Mouse (Mus musculus) limb, embryonic 10.5 days (tissue): ENCODE data around the gene Stoml3. TPM values are rescaled to one million over a fixed set of nuclear protein-coding genes. Genes with fewer than 3 reads are reported as not detected.

ENCODE experiments used
- DNase-seq: peaks from one replicate; pipeline ENCODE4 v3.0.0-alpha.2; 2017; ENCODE audit warnings: low spot score
- H3K27ac ChIP-seq: fragments of 300-500 bp; sonication (generic); 2 replicates; pipeline ENCODE4 v1.5.1; 2016; ENCODE audit warnings: mild to moderate bottlenecking
- H3K27me3 ChIP-seq: fragments of 300-500 bp; sonication (generic); 2 replicates; pipeline ENCODE4 v1.6.1; 2016; ENCODE audit warnings: low read depth, mild to moderate bottlenecking; ENCODE audit not compliant: poor library complexity, severe bottlenecking
- H3K36me3 ChIP-seq: fragments of 300-500 bp; sonication (generic); 2 replicates; pipeline ENCODE4 v1.6.1; 2016; ENCODE audit warnings: mild to moderate bottlenecking, moderate library complexity
- H3K4me1 ChIP-seq: fragments of 300-500 bp; sonication (generic); 2 replicates; pipeline ENCODE4 v1.6.1; 2016
- H3K4me3 ChIP-seq: fragments of 300-500 bp; sonication (generic); 2 replicates; pipeline ENCODE4 v1.5.1; 2016; ENCODE audit warnings: mild to moderate bottlenecking, moderate library complexity
- H3K9me3 ChIP-seq: fragments of 300-500 bp; sonication (generic); replicated peaks from 2 replicates; pipeline ENCODE4 v1.6.1; 2016; ENCODE audit warnings: mild to moderate bottlenecking
- WGBS: fragments of 180-500 bp; shearing (Covaris S2); methylation state at CpG from one replicate; pipeline ENCODE4 v1.1.7; 2016; 5-methylcytosine and 5-hydroxymethylcytosine counted together
- polyA plus RNA-seq: library from polyadenylated mRNA; unstranded; fragments of >200 nt; fragmentation: Nextera tagmentation; extraction: Ambion mirVana; gene quantifications from 2 replicates; pipeline ENCODE4 v1.2.1, GENCODE M21; 2016

The Stoml3 gene
- polyA plus RNA-seq, 1 experiment from 2014 or later = not detected

DNA sequence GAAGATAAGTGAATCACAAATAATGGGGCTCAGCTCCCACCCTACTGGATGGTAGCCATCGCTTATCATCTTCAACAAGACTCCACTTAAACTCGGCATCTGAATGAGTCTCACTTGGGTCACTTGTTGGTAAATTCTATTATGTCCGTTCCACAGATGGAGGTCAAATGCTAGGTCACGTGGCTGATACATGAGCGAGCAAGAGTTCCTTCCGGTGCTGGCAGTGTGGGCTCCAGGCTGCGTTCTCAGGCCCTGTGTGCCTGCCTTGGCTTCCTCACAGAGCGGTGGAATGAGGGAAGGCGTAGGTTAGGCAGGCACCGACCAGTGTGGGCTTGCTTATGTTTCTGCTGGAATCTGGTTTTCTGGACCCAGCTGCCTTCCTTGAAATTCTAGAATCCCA, 1.9 kb upstream of the Stoml3 start:
- H3K4me3 ChIP-seq = no peak overlapping the region

DNA sequence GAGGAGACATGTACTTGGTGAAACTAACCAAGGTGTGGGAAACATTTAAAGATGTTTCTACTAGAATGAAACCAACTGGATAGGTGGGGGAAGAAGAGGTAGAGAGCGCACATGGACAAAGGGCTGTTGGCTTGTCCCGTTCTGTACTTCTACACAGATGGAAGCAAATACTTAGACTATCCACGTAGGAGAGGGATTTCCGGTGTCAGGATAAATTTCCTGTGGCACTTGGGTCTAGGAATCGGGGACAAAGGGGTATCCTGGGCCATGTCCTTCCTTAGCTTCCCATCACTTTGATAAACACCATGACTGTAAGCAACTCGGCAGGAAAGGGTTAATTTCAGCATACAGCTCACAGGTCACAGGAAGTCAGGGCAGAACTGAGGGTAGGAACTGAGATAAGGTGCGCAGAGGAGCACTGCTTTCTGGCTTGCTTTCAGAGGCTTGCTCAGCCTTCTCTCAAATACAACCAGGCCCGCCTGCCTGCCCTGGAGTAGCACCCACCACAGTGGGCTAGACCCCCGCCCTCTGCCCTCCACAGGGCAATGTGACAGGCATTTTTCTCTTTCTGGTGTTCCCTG, 1.4 kb upstream of the Stoml3 start:
- no peak overlapping the region; the same call in 1 of the 2 replicates for H3K27ac ChIP-seq
- H3K36me3 ChIP-seq = peaks cover 12% of the 10 kb centered on the region
- 63% methylated on average over 9 of the region's 9 CpGs for WGBS

More for the DNA sequence above, 1.9 kb upstream of the Stoml3 start:
- H3K27me3 ChIP-seq = no peaks in the 10 kb centered on the region
- H3K9me3 ChIP-seq = no peaks in the 10 kb centered on the region
- DNase-seq = no peak
- H3K4me1 ChIP-seq = peaks cover 16% of the 10 kb centered on the region
- 85% methylated on average over 10 of the region's 10 CpGs for WGBS
- H3K27ac ChIP-seq = no peak overlapping the region
- peaks cover 17% of the 10 kb centered on the region for H3K36me3 ChIP-seq

DNA sequence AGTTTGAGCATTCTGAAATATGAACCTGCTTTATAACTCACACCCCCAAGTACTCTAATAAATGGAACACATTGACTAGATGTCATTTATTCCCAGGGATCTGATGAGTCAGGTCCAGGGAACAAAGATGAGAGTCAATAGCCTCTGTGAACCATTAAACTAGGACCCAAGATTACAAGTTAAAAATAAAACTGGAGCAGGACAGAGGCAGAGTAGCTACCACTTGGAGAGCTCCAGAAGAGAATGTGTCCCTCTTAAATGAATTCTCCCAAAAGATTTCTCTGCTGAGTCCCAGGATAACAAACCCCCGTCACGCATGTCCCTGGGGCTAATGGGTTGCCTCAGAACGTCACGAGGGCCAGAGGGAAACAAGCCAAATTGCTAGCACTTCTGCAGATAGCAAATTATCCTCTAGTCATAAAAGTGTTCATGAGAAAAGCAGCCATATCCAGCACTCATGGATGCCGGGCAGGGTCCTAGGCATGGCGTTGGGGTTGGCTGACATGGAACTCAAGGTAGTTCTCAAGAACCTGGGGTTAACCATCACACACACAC, 10.0 kb downstream of the Stoml3 start:
- no peak overlapping the region for H3K4me3 ChIP-seq
- 80% methylated on average over 6 of the region's 6 CpGs for WGBS
- H3K36me3 ChIP-seq = no peaks in the 10 kb centered on the region
- H3K27me3 ChIP-seq = no peaks in the 10 kb centered on the region
- no peaks in the 10 kb centered on the region for H3K9me3 ChIP-seq
- H3K27ac ChIP-seq = no peak overlapping the region
- H3K4me1 ChIP-seq = peaks cover 7% of the 10 kb centered on the region; the same call in 1 of the 2 replicates
- no peak for DNase-seq

More for the DNA sequence above, 1.4 kb upstream of the Stoml3 start:
- Histone ChIP-seq H3K9me3 (no peaks in the 10 kb centered on the region), H3K4me3 (no peak overlapping the region), H3K27me3 (no peaks in the 10 kb centered on the region), H3K4me1 (peaks cover 16% of the 10 kb centered on the region)
- DNase-seq = no peak

DNA sequence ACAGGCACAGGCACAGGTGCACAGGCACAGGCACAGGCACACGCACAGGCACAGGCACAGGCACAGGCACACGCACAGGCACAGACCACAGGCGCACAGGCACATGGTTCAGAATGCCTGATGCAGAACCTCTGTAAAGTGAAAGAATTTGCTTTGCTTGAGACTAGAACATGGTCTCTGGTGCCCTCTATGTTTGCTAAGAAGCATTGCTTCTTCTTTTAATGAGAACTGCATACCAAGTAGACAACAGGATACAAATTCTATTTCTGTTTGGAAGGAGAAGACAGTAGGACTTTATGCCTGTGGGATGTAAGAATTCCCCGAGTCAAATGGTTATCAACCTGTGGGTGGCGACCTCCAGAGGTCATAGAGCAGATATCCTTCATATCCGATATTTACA, 14.0 kb downstream of the Stoml3 start:
- H3K4me1 ChIP-seq = peaks cover 7% of the 10 kb centered on the region; the same call in 1 of the 2 replicates
- no peaks in the 10 kb centered on the region for H3K27me3 ChIP-seq
- H3K36me3 ChIP-seq = no peaks in the 10 kb centered on the region
- no peak for DNase-seq
- WGBS = 78% methylated on average over 6 of the region's 6 CpGs
- H3K4me3 ChIP-seq = no peak overlapping the region
- H3K27ac ChIP-seq = no peak overlapping the region
- H3K9me3 ChIP-seq = no peaks in the 10 kb centered on the region

DNA sequence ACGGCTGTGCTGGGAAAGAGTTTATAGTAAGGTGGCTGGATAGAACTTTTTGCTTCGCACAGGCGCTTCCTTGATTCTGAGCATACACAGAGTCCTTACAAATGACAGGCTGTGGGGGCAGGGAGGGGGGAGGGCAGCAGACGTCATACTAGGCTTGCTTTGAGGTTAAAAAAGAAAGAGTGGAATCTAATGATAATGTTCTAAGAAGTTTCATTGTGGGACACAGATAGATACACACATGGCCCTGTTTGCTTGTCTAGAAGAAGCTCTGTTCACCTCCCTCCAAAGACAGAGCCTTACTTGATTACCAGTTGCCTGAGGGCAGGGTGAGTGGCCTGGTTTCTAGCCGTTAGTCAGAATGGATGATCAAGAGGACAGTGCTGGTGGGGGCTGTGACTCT, 24.6 kb downstream of the Stoml3 start:
- Histone ChIP-seq H3K9me3 (no peaks in the 10 kb centered on the region), H3K4me1 (no peaks in the 10 kb centered on the region), H3K4me3 (no peak overlapping the region), H3K27ac (no peak overlapping the region), H3K36me3 (no peaks in the 10 kb centered on the region), H3K27me3 (no peaks in the 10 kb centered on the region)
- no peak for DNase-seq
- 62% methylated on average over 5 of the region's 5 CpGs for WGBS

DNA sequence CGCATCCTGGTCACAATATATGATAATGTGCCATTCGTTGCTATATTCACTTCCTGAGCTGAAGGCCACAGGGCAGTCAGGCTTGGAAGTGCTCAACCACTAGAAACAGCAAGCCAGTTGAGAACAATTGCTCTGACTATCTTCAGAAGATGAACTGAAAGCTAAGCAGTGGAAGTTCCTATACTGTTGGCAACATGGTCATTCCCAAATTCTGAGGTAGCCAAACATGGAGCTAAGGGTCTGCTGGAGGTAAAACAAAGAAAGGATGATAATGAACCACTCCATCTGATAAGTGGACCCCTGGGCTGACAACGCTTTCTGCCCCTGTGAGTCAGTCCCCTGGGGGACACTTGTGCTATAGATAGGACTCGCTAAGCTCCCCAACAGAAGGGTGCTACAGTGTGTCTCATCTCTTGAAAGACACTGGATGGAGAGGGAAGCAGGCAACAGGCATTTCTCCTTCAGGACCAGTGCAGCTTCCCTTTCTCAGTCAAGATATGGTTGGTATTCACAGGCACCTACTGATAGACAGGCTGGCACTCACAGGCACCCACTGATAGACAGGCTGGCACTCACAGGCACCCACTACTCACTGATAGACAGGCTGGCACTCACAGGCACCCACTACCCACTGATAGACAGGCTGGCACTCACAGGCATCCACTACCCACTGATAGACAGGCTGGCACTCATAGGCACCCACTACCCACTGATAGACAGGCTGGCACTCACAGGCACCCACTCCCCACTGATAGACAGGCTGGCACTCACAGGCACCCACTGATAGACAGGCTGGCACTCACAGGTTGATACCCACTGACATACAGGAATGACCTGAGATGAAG, 26.0 kb downstream of the Stoml3 start:
- H3K27ac ChIP-seq = no peak overlapping the region
- H3K36me3 ChIP-seq = no peaks in the 10 kb centered on the region
- no peaks in the 10 kb centered on the region for H3K9me3 ChIP-seq
- 92% methylated on average over 4 of the region's 4 CpGs for WGBS
- H3K27me3 ChIP-seq = no peaks in the 10 kb centered on the region
- no peak for DNase-seq
- H3K4me1 ChIP-seq = no peaks in the 10 kb centered on the region
- H3K4me3 ChIP-seq = no peak overlapping the region

DNA sequence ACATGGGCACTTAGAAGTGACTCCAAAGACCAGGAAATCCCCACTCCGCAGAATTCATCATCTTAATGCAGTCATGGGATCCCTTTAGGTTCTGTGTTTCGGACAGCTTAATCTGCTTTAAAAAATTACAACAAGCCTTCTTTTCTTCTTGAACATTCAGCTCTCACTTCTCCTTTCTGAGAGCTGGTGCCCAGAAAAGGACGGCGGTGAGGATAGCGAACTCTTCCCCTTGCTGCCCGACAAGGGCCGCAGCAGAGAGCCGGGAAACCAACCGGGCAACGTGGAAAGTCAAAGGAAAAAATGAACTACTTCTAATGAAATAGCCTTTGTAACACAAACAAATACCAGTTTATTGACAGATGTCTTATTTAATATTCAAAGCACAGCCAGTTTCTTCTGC, 34.3 kb downstream of the Stoml3 start:
- H3K4me1 ChIP-seq = no peaks in the 10 kb centered on the region
- H3K36me3 ChIP-seq = no peaks in the 10 kb centered on the region
- no peak for DNase-seq
- H3K27me3 ChIP-seq = no peaks in the 10 kb centered on the region
- no peak overlapping the region for H3K4me3 ChIP-seq
- 95% methylated on average over 10 of the region's 10 CpGs for WGBS
- H3K9me3 ChIP-seq = no peaks in the 10 kb centered on the region
- H3K27ac ChIP-seq = no peak overlapping the region

DNA sequence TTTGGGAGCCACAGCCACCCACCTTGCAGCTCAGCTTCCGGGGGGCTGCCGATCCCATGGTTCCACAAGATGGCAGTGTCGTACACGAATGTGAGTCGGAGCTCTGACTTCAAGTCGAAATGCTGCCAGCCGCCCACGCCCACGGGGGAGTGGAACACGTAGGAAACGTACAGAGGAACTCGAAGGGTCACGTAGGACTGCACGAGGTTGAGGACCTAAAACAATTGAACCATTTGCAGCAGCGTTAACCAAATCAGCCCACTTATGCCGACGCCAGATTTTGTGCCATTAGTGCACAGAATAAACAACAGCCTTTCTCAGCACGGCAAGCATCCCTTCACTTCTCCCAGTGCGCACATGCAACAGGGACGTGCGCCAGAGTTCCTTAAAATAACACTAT, 37.3 kb downstream of the Stoml3 start:
- Histone ChIP-seq H3K36me3 (no peaks in the 10 kb centered on the region), H3K4me1 (no peaks in the 10 kb centered on the region), H3K27ac (no peak overlapping the region), H3K4me3 (peak overlapping the region; percentile 42), H3K27me3 (no peaks in the 10 kb centered on the region), H3K9me3 (no peaks in the 10 kb centered on the region)
- 24% methylated on average over 21 of the region's 21 CpGs for WGBS
- DNase-seq = peak; percentile 82

DNA sequence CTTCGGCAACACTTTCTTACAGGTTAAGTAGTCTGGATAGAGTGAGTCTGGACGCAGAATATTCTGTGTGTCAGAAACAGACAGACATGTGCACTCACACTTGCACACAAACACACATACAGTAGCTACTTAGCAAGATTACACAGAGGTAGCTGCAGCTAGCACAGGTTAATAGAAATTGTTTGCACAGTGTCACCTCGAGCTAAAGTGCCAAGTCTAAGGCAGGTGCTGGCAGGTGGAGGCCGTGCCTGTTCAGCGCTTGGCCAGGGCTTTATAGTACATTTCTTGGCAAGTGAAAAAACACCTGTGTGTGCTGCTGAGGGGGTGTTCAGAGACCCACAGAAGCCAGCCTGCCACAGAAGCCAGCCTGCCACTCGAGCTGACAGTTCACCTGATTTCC, 41.9 kb downstream of the Stoml3 start:
- Histone ChIP-seq H3K9me3 (no peaks in the 10 kb centered on the region), H3K27me3 (no peaks in the 10 kb centered on the region), H3K4me3 (no peak overlapping the region), H3K36me3 (no peaks in the 10 kb centered on the region), H3K4me1 (no peaks in the 10 kb centered on the region), H3K27ac (no peak overlapping the region)
- DNase-seq = no peak
- 91% methylated on average over 6 of the region's 6 CpGs for WGBS

DNA sequence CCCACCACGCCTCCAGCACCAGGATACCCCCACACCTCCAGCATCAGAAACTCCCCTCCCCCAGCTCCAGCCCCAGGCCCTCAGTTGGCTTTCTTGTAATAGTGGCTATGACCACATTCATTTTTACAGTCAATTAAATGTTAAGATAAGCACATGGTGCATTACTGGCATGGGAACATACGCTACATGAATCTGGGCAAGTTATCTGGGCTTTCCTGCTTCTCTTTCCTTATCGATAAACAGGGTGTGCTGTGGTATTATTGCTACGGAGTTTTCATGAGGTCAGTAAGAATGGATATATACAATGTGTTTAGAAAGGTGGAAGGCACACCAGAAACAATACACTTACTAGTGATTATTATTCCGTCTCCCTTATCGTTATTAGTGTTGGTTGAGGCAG, 43.6 kb downstream of the Stoml3 start:
- no peaks in the 10 kb centered on the region for H3K36me3 ChIP-seq
- no peak overlapping the region for H3K27ac ChIP-seq
- no peak for DNase-seq
- 93% methylated on average over 6 of the region's 6 CpGs for WGBS
- H3K9me3 ChIP-seq = no peaks in the 10 kb centered on the region
- H3K27me3 ChIP-seq = no peaks in the 10 kb centered on the region
- no peaks in the 10 kb centered on the region for H3K4me1 ChIP-seq
- no peak overlapping the region for H3K4me3 ChIP-seq

DNA sequence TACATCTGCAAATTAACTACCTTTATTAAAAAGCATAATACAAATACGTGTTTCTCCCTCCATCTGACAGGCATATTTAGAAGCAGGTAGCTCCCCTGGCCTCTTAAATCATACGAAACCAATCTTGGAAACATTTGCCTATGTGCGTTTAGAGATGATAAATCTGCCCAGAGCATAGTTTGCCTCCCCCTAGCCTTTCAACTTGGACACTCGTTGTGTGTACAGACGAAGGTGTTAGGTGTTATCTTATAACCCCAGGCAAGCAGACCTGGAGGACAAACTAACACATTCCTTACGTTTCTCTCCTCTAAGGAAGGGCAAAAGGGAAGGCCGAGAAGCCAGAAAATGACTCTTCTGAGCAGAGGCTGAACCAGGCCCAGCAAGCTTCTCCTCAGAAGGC, 64.2 kb downstream of the Stoml3 start:
- 62% methylated on average over 7 of the region's 7 CpGs for whole genome bisulfite sequencing
- Histone ChIP-seq H3K4me3 (no peak overlapping the region), H3K9me3 (no peaks in the 10 kb centered on the region), H3K36me3 (no peaks in the 10 kb centered on the region), H3K27me3 (no peaks in the 10 kb centered on the region), H3K4me1 (peaks cover 7% of the 10 kb centered on the region; the same call in 1 of the 2 replicates), H3K27ac (no peak overlapping the region)
- DNase-seq = no peak

DNA sequence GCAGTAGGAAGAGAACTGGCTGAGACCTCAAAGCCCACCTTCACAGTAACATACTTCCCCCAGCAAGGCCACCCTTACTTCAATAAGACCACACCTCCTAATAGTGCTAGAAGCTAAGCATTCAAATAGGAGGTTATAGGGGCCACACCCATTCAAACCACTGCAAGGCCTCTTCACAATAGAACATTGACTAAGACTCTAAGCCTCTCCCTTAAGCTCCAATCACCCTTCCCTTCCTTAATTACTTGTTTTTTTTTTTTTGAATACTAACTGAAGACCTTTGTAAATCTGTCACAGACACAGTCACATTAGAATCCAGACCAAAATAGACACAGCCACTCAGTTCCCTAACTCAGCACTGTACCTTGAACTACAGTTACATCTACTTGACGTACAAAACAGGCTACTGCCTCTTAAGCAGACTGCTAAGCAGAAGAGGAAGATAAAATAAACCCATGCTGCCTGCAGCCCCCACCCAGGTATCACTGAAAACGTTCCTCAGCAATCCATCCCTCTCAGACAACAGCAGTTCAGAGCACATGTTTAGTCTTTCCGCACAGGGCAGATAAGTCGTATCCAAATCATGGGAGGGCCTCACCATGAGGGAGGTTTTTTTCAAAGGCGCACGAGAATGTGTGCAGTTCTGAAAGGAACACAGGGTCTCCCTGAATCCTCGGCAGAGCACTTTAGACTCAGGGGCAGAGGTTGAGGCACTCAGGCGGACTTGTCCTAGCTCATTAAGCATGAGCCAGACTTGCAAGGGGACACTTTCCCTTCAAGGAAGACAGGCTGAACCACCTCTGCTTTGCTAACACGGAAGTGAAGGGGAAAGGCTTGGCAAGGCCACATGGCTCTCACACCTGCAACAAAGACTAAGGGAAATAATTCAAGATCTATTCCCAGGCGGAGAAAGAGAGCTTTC, 66.8 kb downstream of the Stoml3 start:
- Histone ChIP-seq H3K4me3 (no peak overlapping the region), H3K36me3 (no peaks in the 10 kb centered on the region), H3K27me3 (no peaks in the 10 kb centered on the region), H3K4me1 (peaks cover 13% of the 10 kb centered on the region; the same call in 1 of the 2 replicates), H3K9me3 (no peaks in the 10 kb centered on the region), H3K27ac (no peak overlapping the region)
- WGBS = 74% methylated on average over 10 of the region's 10 CpGs
- no peak for DNase-seq
